Mouse (Mus musculus): Measurements from ENCODE around the gene Zfhx3.

The Zfhx3 gene

DNA sequence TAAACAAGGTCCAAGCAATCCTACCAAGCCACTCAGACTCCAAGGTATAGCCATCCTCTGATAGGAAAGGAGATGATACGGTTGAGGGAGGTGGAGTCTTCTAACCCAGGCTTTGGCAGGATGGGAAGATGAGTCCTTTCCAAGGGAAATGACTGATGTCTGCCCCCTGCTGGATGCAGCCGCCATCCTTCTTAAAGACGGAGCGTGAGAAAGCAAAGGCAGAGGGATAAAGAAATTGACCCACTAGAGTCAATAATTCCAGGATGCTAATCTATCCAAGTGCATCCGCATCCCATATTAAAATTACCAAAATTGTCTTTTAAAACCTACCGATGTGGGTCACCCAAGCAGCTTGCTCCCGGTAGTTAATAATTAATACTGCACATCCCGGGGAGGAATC, 158.7 kb downstream of the Zfhx3 start:
- CTCF ChIA-PET: no interaction called here

DNA sequence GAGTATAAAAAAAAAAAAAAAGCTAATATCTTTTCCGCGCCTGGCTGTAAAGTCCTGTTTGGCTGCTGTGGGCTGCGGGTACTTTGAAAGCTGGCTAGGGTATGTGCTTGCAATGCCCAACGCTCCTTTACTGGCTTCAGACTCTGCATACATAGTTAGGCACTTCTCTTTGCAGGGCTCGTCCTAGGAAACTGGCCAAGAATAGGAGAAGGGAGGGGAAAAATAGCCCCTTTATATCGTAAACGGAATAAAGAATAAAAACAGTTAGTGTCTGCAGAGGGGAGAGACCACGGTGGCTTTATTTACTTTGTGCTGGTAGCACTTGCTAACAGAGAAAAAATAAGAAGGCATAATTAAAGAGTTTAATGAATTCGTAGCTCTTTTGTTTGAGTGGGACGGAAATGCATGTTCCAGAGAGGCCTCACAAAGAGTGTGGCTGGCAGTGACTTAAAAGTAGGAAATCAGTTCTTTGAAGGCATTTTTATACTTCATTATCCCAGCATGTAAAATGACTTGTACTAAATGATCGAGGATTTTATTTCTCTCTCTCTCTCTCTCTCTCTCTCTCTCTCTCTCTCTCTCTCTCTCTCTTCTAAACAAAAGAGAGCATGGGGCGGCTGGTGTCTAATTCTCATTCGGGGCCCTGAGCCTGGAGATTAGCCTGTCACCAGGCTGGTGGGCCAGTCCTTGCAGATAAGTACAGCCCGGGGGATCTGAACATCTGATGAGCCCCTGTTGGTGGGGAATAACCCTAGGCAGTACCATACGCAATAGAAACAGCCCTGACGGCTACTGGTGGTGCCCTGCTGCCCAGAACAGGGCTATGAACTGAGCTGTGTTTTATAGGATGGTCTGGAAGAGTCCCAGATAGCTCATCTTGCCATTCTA, 159.8 kb downstream of the Zfhx3 start:
- CTCF ChIA-PET: no interaction called here

- CTCF ChIA-PET: no interaction called here
Measured at GRCm38 (mm10) chr8:108104471-108105098, 162.1 kb downstream of the Zfhx3 start.

DNA sequence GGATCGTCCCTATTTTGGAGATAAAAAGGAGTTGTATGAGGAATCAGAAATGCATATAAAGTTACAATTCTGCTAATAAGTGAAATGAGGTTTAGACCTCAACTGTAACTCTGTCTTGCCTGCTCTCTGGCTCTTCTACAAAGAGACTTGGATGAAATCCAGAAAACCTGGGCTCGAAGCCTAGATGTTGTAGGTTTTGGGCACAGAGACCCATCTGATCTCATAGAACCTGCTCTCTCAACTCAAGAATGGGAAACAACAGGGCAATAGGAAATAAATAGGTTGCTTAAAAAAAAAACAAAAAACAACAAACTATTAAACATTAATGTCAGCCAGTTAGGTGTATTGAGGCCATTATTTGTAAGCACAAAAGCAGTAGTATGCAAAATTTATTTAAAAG, 182.6 kb downstream of the Zfhx3 start:
- CTCF ChIA-PET: no interaction called here

GRCm38 (mm10) chr8:108125491-108125890, 183.0 kb downstream of the Zfhx3 start:
- CTCF ChIA-PET: no interaction called here

GRCm38 (mm10) chr8:108146536-108146935, 204.1 kb downstream of the Zfhx3 start:
- CTCF ChIA-PET: no interaction called here

DNA sequence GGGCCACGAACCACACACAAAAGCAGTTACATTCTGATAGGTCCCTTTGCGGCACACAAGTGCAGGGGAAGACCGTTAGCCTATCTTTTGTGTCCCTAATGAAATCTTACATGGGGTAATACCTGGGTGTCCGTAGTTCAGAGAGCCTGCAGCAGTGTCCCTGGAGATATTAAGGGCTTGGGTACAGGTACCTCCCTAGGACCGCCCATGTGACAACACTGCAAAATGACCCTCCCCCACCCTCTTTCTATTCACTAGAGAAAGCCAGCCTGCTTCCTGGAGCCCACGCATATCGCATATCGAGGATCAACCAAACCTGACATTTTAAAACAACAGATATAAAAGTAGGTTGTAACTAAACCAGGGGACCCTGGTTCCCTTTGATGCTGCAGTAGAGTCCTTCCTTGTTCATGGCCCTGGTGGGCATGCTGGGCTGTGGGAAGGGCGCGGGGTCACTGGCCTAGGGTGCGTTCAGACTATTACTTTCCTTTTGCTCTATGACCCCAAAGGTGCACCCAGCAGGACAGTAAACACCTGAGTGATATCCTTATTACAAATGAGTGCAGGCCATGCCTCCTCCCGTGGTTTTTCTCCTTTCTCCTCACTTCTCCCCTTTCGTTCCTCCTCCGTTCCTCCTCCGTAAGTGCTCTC, 206.3 kb downstream of the Zfhx3 start:
- CTCF ChIA-PET: no interaction called here

DNA sequence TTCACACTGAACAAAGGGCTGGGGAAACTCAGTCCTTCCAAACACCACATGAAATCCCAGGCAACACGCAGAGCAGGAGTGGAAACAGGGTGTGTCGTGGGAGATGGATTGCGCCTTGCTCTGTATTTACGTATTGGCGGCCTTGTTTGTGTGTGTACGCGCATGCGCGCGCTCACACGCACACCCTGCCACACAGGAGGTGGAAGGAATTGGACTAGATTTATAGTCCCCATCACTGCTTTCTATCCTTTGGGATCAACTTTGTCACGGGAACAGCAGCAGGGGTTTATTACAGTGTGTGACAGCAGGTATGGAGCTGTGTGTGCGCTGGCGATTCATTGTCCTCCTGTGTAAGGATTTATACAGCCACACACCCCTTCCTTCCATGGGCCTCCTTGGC, 228.4 kb downstream of the Zfhx3 start:
- CTCF ChIA-PET: no interaction called here

DNA sequence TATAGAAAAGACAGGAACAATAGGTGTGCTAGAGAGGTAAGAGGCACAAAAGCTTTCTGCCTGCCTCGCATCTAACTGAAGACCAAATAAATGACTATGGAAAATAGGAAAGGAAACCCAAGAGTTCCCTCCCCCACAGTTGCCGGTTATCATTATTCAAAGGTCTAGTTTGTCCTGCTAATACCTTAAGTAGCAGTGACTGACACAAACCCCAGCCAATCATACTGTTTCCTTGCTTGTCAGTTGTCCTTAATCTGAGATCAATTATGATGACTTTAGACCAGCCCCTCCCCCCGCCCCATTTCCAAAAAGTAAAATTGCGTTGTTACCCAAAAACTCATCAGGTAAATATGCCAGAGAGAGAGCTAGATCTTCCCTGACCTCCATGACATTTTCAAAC, 240.9 kb downstream of the Zfhx3 start:
- CTCF ChIA-PET: no interaction called here

GRCm38 (mm10) chr8:108183948-108184347, 241.5 kb downstream of the Zfhx3 start:
- CTCF ChIA-PET: no interaction called here

DNA sequence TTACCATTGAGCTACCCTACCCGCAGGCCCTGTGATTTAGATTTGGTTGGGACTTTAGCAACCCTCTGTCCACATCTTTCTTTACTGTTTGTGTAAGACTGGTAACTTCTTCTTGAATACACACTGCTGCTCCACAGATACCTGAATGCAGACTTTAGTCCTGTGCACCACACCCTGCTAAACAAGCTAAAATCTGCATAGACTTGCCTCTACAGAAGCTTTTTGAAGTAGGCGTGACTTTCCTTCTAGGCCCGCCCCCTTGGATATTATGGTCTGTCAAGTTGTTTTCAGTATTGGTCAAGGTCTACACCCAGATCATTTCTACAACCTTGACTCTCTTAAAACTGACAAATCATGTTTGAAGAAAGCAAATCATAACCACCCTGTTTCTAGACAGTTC, 243.8 kb downstream of the Zfhx3 start:
- CTCF ChIA-PET: no interaction called here

DNA sequence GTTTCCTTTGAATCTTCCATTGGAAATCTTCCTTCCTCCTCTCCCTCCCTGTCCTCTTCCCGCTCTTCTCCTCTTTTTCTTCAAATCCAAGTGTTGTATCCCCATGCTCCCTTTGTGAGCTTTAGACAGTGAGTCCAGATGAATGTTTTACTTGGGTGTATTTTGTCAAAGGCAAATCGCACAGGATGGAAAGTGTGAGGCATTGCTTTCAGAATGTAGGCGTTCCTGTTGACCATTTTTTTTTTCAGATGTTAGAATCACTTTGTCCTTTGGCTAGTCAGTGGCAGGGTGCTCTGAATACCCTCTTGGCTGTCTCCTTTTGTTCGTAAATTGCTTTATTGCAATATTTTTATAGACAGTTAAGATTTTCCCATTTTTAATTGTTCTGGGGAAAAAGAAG, 245.6 kb downstream of the Zfhx3 start:
- CTCF ChIA-PET: no interaction called here

GRCm38 (mm10) chr8:108194571-108194970, 252.1 kb downstream of the Zfhx3 start:
- CTCF ChIA-PET: no interaction called here

- CTCF ChIA-PET: no interaction called here
Measured at GRCm38 (mm10) chr8:108215026-108215425, 272.6 kb downstream of the Zfhx3 start.

DNA sequence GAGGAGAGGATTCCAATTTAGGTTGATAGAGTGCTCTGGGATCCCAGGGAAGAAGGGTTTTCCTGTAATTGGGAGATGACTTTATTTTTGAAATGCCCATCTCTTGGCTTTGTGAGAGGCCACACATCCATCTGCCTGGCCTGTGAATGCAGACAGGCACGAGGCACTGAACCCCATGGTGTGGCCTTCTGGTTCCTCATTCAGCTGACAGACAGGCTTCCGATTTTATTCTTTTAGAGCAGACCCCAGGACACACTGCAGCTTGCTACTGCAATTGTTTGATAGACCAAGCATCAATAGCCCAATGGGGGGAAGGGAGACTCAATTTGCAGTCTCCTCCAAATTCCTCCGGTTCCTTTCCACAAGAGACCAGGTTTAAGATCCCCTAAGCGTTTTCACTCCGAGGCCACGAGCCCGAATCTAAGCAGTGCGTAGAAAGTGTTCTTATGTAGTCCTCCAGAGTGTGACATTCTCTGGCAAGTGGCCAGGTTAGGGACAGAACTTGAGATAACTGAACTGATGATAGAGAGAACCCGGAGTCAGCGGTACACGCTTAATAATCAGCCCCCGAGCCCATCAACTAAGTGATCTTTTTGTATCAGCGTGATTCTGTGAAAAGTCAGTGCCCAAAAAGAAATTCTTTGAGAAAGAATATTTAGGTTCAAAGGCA, 275.9 kb downstream of the Zfhx3 start:
- CTCF ChIA-PET: no interaction called here

DNA sequence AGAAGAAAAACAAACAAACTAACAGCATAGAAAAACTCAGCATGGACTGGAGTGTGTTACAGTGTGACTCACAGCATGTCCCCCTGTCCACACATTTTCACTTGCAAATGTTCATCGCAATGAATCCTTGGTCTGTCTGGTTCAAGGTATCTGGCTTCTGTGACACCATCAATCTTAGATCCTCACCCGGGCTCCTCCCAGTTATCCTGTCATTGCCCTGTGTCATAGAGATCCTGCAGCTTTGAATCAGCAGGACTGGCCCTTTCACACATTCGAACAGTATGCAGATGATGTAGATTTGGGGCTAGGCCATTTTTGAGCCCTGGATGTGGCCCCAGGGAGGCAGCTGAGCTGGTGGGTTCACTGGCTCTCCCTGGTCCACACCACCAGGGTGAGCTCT, 278.1 kb downstream of the Zfhx3 start:
- CTCF ChIA-PET: no interaction called here

- CTCF ChIA-PET: no interaction called here
Measured at GRCm38 (mm10) chr8:108222091-108222490, 279.6 kb downstream of the Zfhx3 start.

- CTCF ChIA-PET: no interaction called here
Measured at GRCm38 (mm10) chr8:108232326-108232725, 289.9 kb downstream of the Zfhx3 start.

- CTCF ChIA-PET: no interaction called here
Measured at GRCm38 (mm10) chr8:108234481-108234880, 292.0 kb downstream of the Zfhx3 start.

DNA sequence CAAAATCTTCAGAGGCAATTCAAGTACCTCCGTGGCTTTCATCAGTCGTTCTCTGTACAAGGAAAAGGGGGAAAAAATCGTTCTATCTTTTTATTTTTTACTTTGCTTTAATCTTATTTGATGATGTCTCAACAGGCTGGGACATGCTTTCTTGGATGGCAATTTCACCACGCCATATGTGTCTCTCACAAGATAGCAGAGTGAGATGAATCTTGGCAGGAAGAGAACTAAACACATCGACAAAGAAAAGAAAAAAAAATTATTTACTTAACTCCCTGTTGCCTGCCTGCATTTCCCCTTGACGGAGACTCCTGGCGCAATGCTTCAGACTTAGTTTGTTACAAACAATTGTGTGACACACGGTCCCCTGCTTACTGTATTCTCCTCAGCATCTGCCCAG, 294.3 kb downstream of the Zfhx3 start:
- CTCF ChIA-PET: no interaction called here

DNA sequence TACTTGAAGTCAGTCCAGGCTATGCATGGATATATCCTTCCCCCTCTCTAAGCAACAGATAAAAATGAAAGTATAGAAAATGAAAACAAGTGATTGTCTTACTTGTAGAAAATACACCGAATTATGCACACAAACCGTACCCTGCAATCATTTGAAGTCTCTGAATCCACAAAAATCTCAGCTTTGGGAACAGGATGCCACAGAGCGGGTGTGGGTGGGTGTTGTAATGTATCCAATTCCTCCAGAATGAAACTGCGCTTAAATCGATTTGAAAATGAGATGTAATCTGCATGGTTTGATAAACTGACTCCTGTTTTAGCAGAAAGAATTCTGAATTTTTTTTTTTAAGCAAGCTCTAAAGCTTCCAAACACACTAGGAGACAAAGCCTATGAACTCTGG, 297.1 kb downstream of the Zfhx3 start:
- CTCF ChIA-PET: no interaction called here

DNA sequence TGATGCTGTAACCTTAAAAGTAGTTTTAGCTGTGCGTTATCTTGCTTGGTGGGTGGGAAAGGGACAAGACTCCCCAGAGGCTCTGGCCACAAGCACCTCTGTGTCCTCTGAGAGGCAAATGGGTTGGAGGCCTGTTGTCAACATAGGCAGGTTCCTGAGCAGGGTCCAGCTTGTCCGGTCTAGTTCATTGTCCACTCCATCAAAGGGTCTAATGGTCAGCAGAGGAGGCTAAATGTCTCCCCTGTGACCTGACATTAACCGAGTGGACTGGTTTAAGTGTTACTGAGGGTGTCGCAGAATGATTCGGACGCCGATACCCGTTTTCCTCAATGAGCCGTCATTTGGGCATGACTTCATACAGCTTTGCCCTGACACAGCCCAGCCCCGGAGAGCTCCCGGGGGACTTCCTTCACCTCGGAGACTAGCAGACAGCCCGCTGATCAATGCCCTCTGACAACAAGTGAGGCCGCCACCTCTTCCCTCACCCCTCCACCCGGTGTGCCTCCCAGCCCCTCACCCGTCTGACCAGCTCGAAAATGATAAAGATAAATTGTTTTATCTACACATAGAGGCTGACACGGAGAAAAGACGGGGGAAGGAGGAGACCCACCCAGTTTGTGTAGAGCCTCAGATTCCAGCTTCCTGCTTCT, 298.7 kb downstream of the Zfhx3 start:
- CTCF ChIA-PET: no interaction called here
